Mouse (Mus musculus) heart, embryonic 12.5 days (tissue): Measurements from ENCODE around the gene 2210408I21Rik. TPM values are rescaled to one million over a fixed set of nuclear protein-coding genes. Genes with fewer than 3 reads are reported as not detected.
"Not testable (repeated sequence)": the region's sequence is repeated elsewhere in the genome, so short reads cannot be mapped to it uniquely, and the experiment has no call there.

Experiments
- ATAC-seq: fragments of 200-750 bp; cut with Nextera tagmentation; 2 replicates; pipeline ENCODE4 v1.8.0; 2017; ENCODE audit warnings: moderate TSS enrichment, moderate library complexity; ENCODE audit not compliant: insufficient number of reproducible peaks, low FRiP score
- H3K27ac ChIP-seq: fragments of 300-500 bp; sonication (generic); 2 replicates; pipeline ENCODE4 v1.5.1; 2016; ENCODE audit warnings: mild to moderate bottlenecking, moderate library complexity; ENCODE audit not compliant: poor library complexity, severe bottlenecking
- H3K27me3 ChIP-seq: fragments of 300-500 bp; sonication (generic); replicated peaks from 2 replicates; pipeline ENCODE4 v1.6.1; 2016; ENCODE audit warnings: mild to moderate bottlenecking, moderate library complexity
- H3K36me3 ChIP-seq: fragments of 300-500 bp; sonication (generic); 2 replicates; pipeline ENCODE4 v1.6.1; 2016; ENCODE audit warnings: mild to moderate bottlenecking, moderate library complexity
- H3K4me1 ChIP-seq: fragments of 300-500 bp; sonication (generic); replicated peaks from 2 replicates; pipeline ENCODE4 v1.6.1; 2016; ENCODE audit warnings: mild to moderate bottlenecking
- H3K4me2 ChIP-seq: fragments of 300-500 bp; sonication (generic); 2 replicates; pipeline ENCODE4 v1.6.1; 2016; ENCODE audit warnings: mild to moderate bottlenecking, moderate library complexity
- H3K4me3 ChIP-seq: fragments of 300-500 bp; sonication (generic); 2 replicates; pipeline ENCODE4 v1.5.1; 2016; ENCODE audit warnings: mild to moderate bottlenecking
- H3K9ac ChIP-seq: fragments of 300-500 bp; sonication (generic); 2 replicates; pipeline ENCODE4 v1.6.1; 2016; ENCODE audit warnings: mild to moderate bottlenecking, moderate library complexity
- H3K9me3 ChIP-seq: fragments of 300-500 bp; sonication (generic); replicated peaks from 2 replicates; pipeline ENCODE4 v1.6.1; 2016; ENCODE audit warnings: mild to moderate bottlenecking, moderate library complexity
- WGBS: fragments of 180-500 bp; shearing (Covaris S2); methylation state at CpG from one replicate; pipeline ENCODE4 v1.1.7; 2016; 5-methylcytosine and 5-hydroxymethylcytosine counted together
- polyA plus RNA-seq: library from polyadenylated mRNA; unstranded; fragments of >200 nt; fragmentation: Nextera tagmentation; extraction: Ambion mirVana; gene quantifications from 2 replicates; pipeline ENCODE4 v1.2.1, GENCODE M21; 2016

2210408I21Rik gene
- polyA plus RNA-seq = 5.0 and 6.7 TPM in 2 replicates

DNA sequence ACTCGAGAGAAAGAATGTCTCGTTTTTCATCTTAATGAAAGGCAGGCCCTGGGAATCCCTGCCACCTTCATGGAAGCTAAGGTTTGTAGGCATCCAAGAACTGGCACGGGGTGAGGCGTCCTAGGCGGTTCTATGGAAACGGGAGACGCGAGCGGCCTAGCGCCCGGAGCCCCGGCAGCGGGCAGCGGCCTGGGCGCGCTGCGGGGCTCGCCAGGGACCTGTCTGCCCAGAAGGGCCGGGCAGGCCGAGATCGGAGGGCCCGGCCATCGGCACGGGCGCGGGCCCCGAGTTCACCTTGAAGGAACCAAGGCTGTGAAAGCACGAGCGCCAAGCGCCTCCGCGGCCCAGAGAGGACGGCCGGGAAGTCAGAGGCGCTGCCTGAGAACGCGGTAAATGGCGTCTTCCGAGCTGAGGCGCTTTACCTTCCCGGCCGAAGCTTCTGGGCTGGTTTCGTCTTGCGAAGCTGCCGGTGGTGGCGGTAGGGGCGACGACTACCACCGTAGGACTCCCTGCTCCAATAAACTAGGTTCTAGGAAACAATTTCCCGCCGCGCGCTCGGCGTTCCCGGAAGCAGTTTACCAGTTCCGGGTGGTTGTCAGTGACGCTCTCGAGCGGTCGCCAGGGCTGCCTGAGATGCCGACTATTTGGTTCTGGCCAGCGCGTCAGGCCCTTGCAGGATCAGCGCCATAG lies at the start of gene 2210408I21Rik, which contains the start of gene Slf1:
2210408I21Rik (plus strand) TSS at position 610 of the 690 bp plus-strand sequence.
Slf1 (minus strand) TSS at position 543 of the 690 bp plus-strand sequence.
- peak within 1 kb of the TSS; percentile 92 for H3K27ac ChIP-seq
- under 1% methylated on average over 65 of the region's 65 CpGs for WGBS
- H3K9me3 ChIP-seq = no peaks in the 10 kb centered on the region
- H3K9ac ChIP-seq = peak within 1 kb of the TSS; percentile 87
- H3K4me2 ChIP-seq = peak within 1 kb of the TSS; percentile 75
- H3K4me1 ChIP-seq = no peaks in the 10 kb centered on the region
- peak within 1 kb of the TSS; percentile 97 for H3K4me3 ChIP-seq
- H3K36me3 ChIP-seq = no peaks in the 10 kb centered on the region
- ATAC-seq = peak; percentile 95
- no peaks in the 10 kb centered on the region for H3K27me3 ChIP-seq

DNA sequence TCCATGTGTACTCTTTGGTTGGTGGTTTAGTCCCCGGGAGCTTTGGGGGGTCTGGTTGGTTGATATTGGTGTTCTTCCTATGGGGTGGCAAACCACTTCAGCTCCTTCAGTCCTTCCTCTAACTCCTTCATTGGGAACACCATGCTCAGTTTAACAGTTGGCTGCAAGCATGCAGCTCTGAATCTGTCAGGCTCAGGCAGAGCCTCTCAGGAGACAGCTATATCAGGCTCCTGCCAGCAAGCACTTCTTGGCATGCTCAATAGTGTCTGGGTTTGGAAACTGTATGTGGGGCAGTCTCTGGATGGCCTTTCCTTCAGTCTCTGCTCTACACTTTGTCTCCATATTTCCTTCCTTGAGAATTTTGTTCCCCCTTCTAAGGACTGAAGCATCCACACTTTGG lies 42.5 kb upstream of the 2210408I21Rik start:
- not testable (repeated sequence) for H3K27ac ChIP-seq, H3K4me2 ChIP-seq, H3K4me3 ChIP-seq, ATAC-seq, H3K9me3 ChIP-seq, H3K27me3 ChIP-seq, H3K9ac ChIP-seq, H3K4me1 ChIP-seq
- 90% methylated on average over 1 of the region's 1 CpGs for WGBS
- peaks cover 12% of the 10 kb centered on the region; the same call in 1 of the 2 replicates for H3K36me3 ChIP-seq

DNA sequence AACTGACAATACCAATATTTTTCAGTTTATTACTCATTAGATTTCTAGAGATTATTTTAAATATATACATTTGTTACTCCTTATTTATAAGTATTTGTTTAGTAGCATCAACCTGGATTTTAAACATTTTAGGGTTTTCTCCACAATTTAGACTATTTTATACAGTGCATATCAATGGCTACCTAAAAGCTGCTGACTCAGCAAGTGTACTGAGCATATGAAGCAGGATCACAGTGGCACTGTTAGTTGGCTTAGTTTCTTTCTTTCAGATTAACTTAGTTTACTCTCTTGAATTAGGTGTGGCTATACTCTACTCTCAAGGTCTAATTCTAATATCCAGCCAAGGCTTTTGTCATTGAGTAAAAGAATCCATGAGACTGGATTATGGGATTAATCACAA lies 27.6 kb upstream of the 2210408I21Rik start:
- no peaks in the 10 kb centered on the region for H3K9me3 ChIP-seq
- no peak overlapping the region for H3K4me3 ChIP-seq
- peaks cover 18% of the 10 kb centered on the region for H3K36me3 ChIP-seq
- H3K9ac ChIP-seq = no peak overlapping the region
- H3K4me1 ChIP-seq = no peaks in the 10 kb centered on the region
- no peak for ATAC-seq
- no peaks in the 10 kb centered on the region for H3K27me3 ChIP-seq
- no peak overlapping the region for H3K4me2 ChIP-seq
- no peak overlapping the region for H3K27ac ChIP-seq

DNA sequence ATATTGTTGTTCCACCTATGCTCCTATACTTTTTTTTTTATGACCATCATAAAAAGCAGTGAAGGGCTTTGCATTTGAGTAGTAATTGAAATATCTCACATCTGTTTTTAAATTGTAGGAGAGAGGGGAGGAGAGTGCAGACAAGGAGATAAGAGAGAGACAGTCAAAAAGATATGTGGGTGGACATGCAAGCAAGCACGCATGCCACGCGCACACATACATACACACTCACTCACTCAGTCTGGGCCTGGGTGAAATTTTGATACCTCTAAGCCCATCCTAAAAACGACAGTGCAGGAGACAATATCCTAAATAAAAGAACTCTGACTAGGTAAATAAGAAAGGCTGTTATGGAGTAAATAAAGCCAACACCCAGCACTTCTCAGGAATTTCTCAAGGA lies 16.6 kb upstream of the 2210408I21Rik start:
- Histone ChIP-seq H3K27ac (no peak overlapping the region), H3K4me2 (no peak overlapping the region), H3K9me3 (no peaks in the 10 kb centered on the region), H3K27me3 (no peaks in the 10 kb centered on the region), H3K4me3 (no peak overlapping the region), H3K9ac (no peak overlapping the region), H3K36me3 (no peaks in the 10 kb centered on the region), H3K4me1 (no peaks in the 10 kb centered on the region)
- no peak for ATAC-seq
- WGBS = 92% methylated on average over 4 of the region's 4 CpGs

DNA sequence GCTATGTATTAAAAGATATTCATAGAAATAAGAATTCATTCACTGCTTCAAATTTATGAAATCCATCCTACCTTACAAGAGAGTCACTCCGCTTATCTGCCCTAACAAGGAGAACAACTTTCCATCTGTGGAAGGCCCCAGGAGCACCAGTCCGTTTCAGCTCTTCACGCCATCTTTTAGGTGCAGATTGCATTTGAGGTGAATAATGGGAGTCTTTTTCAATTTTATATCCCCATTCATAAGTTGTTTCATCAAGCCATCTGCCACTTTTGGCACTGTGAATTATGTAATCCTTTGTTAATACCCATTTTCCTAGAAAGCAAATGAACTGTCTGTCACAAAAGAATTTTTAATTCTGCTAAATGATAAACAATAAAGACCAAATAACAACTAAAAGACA lies 10.2 kb upstream of the 2210408I21Rik start:
- H3K27me3 ChIP-seq = no peaks in the 10 kb centered on the region
- no peaks in the 10 kb centered on the region for H3K9me3 ChIP-seq
- H3K4me2 ChIP-seq = no peak overlapping the region
- WGBS = 91% methylated on average over 3 of the region's 3 CpGs
- no peak overlapping the region for H3K27ac ChIP-seq
- ATAC-seq = no peak
- no peaks in the 10 kb centered on the region for H3K4me1 ChIP-seq
- H3K4me3 ChIP-seq = no peak overlapping the region
- peaks cover 3% of the 10 kb centered on the region for H3K36me3 ChIP-seq
- H3K9ac ChIP-seq = no peak overlapping the region

DNA sequence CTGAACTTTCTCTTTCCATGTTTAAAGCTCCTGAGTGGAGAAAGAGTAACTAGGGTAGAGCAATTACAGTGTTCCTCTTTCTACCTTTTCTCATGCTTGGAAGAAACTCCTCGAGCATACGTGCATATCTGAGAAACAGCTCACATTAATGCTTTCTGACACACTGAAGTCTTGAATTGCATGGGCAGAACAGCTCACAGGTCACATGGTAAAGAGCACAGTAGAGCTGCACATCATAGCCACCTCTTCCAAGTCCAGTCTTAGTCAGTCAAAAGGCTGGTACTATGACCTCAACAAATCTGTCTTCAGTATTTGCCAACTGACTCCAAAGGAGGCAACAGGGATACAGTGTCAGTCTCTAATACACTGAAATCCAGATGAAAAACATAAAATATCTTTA lies 7.1 kb upstream of the 2210408I21Rik start:
- Histone ChIP-seq H3K4me2 (no peak overlapping the region), H3K9ac (no peak overlapping the region), H3K4me3 (no peak overlapping the region), H3K27ac (no peak overlapping the region), H3K27me3 (no peaks in the 10 kb centered on the region), H3K9me3 (no peaks in the 10 kb centered on the region), H3K36me3 (peaks cover 3% of the 10 kb centered on the region), H3K4me1 (no peaks in the 10 kb centered on the region)
- WGBS = 79% methylated on average over 2 of the region's 2 CpGs
- no peak for ATAC-seq

DNA sequence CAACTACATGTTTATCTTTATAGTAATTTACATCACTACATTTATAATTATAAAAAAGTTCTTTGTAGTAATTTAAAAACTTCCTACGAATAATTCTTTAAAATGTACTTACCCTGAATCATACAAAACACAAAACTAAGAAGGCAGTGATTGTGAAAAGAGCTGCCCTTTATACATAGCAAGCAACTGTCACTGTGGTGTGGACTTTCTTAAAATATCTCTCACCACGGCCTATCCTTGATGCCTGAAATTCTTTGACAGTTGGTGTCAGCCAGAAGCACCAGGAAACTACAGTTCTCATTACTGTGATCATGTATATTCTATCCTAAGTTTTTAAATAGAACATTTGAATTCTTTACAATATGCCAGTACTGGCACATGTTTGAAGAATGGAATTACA lies 4.2 kb upstream of the 2210408I21Rik start:
- no peaks in the 10 kb centered on the region for H3K36me3 ChIP-seq
- ATAC-seq = no peak
- no peak overlapping the region for H3K4me3 ChIP-seq
- H3K4me2 ChIP-seq = no peak overlapping the region
- H3K4me1 ChIP-seq = no peaks in the 10 kb centered on the region
- no peak overlapping the region for H3K9ac ChIP-seq
- H3K27ac ChIP-seq = no peak overlapping the region
- WGBS = 49% methylated on average over 2 of the region's 2 CpGs
- H3K27me3 ChIP-seq = no peaks in the 10 kb centered on the region
- H3K9me3 ChIP-seq = no peaks in the 10 kb centered on the region

DNA sequence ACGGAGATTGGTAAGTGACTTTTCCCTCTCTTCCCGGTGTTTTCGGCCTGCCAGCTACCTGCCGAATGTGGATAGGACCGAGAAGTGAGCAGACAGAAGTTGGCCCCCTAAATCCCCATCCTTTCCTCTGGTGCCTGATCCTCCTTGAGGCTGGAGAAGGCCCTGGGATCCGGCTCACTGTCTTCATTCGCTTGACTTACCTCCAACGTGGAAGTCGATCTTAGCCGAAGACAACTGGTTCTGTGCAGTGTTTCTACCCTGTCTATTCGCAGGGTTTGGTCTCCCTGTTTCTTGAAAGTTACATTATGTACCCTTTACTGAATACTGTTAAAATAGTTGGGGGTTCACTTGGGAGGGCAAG lies 261 bp downstream of the 2210408I21Rik start:
- Histone ChIP-seq H3K4me3 (peak overlapping the region; percentile 97), H3K4me1 (no peaks in the 10 kb centered on the region), H3K9ac (peak overlapping the region; percentile 87), H3K27ac (peak overlapping the region; percentile 92), H3K9me3 (no peaks in the 10 kb centered on the region), H3K4me2 (peak overlapping the region; percentile 75), H3K27me3 (no peaks in the 10 kb centered on the region), H3K36me3 (no peaks in the 10 kb centered on the region)
- 2% methylated on average over 11 of the region's 11 CpGs for WGBS
- ATAC-seq = peak; percentile 59

DNA sequence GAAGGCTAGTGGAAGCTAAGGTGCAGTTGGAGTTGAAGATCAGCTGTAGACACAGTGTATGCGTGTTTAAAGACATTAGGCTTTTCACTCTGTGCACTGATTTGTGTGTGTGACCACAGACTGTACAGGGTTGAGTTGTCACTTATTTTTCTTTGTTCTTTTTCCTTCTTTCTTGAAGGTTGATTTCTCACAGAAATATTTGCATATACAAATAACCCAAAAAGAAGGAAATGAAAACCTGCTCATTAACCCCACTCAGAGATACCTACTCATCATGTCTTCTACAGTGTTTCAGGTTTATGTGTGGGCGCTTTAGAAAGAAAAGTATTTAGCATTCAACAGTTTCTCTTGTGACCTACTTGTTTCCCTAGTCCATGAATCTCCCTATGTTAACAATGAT lies 5.5 kb downstream of the 2210408I21Rik start:
- Histone ChIP-seq H3K27ac (no peak overlapping the region), H3K9me3 (no peaks in the 10 kb centered on the region), H3K4me2 (no peak overlapping the region), H3K4me1 (no peaks in the 10 kb centered on the region), H3K4me3 (no peak overlapping the region), H3K36me3 (no peaks in the 10 kb centered on the region), H3K9ac (no peak overlapping the region), H3K27me3 (no peaks in the 10 kb centered on the region)
- ATAC-seq = no peak
- WGBS = 77% methylated on average over 2 of the region's 2 CpGs

DNA sequence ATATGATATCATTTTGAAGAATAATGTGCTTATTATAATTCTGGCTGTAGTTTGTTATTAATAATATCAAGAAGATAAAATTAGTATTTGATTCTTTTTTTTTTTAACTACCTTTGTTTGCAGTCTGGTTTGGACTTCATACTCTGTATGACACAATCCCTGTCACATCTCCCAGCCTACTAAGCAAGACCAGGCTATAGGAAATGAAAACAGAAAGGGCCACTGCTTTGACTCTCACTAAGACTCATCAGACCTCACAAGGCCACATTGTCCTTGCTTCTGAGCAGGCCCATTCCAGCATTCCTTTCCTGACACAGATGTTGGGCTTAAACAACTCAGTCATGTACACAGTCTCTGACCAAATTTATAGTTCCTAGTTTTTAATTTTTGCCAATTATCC lies 42.6 kb downstream of the 2210408I21Rik start:
- H3K9ac ChIP-seq = no peak overlapping the region
- no peak overlapping the region for H3K4me2 ChIP-seq
- H3K4me3 ChIP-seq = no peak overlapping the region
- no peaks in the 10 kb centered on the region for H3K9me3 ChIP-seq
- no peaks in the 10 kb centered on the region for H3K36me3 ChIP-seq
- H3K4me1 ChIP-seq = no peaks in the 10 kb centered on the region
- no peak overlapping the region for H3K27ac ChIP-seq
- no peaks in the 10 kb centered on the region for H3K27me3 ChIP-seq
- ATAC-seq = no peak

DNA sequence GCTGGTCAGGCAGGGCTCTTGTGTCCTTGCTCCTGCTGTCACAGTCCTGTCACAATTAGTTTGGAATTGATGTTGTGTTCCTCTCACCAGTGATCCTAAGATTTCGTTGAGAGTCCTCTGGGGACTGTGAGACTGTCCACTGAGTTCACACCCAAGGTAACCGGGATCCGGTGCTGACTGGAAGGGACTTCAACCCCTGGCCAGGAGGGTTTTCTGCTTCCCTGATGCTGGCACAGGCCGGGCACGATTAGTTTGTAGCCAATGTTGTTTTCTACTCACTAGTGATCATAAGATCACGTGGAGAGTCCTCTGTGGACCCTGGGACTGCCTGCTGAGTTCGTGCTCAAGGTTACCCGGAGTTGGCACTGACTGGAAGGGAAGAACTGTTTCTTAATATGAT lies 55.3 kb downstream of the 2210408I21Rik start:
- Histone ChIP-seq H3K27me3 (no peaks in the 10 kb centered on the region), H3K9ac (no peak overlapping the region), H3K4me3 (no peak overlapping the region), H3K27ac (no peak overlapping the region), H3K9me3 (no peaks in the 10 kb centered on the region), H3K36me3 (no peaks in the 10 kb centered on the region), H3K4me2 (no peak overlapping the region), H3K4me1 (no peaks in the 10 kb centered on the region)
- no peak for ATAC-seq
- WGBS = 86% methylated on average over 8 of the region's 8 CpGs

DNA sequence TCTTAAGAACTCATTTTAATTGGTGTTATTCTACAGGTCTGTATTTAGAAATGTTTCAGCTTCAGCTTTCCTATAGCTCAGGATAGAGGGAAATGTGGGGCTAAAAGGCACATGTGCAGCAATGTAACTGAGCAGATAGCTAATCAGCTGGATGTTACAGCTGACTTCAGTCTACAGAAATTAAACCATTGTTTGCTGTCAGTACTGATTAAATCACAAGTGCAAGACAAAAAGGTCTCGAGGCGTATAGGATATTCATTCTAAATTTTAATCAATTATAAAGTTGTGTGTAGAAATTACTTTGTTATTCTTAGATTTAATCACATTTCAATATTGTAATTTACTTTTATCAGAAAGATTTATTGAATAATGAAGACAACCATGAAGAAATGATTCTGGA lies 56.9 kb downstream of the 2210408I21Rik start:
- 77% methylated on average over 2 of the region's 2 CpGs for WGBS
- no peaks in the 10 kb centered on the region for H3K36me3 ChIP-seq
- no peak for ATAC-seq
- H3K27me3 ChIP-seq = no peaks in the 10 kb centered on the region
- no peak overlapping the region for H3K9ac ChIP-seq
- no peaks in the 10 kb centered on the region for H3K4me1 ChIP-seq
- H3K27ac ChIP-seq = no peak overlapping the region
- no peak overlapping the region for H3K4me3 ChIP-seq
- H3K4me2 ChIP-seq = no peak overlapping the region
- H3K9me3 ChIP-seq = no peaks in the 10 kb centered on the region
